Mouse (Mus musculus) CD4-positive, CD25-positive, alpha-beta regulatory T cell, adult 9 weeks (primary cell): ENCODE data around the gene Vmn1r33. TPM values are rescaled to one million over a fixed set of nuclear protein-coding genes. Genes with fewer than 3 reads are reported as not detected.

ENCODE experiments used
- polyA plus RNA-seq: library from polyadenylated mRNA; unstranded; fragments of 100-300 nt; shearing (Covaris generic); gene quantifications from one replicate; pipeline ENCODE4 v1.2.1, GENCODE M21; 2017

Vmn1r33 gene
- not detected for polyA plus RNA-seq

DNA sequence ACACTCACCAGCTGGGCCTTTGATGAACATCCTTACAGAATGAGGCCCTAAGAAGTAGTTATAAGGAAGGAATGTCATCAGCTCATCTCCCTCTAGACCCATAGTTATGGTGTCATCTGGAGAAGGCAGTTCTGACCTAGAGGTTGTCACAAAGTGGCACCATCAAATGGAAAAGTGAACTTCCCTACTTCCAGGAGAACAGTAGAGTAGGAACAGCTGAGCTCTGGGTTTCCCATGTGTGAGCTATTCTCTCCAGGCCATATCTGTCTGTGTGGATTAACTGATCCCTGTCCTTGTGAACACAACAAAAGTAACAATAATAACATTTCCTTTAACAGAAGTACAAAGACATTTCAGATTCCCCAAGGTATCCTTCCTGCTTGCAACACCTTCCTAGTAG lies at the start of gene Vmn1r33:
Gene Vmn1r33, minus strand, starts transcription at position 101 of the 400 bp plus-strand sequence.

DNA sequence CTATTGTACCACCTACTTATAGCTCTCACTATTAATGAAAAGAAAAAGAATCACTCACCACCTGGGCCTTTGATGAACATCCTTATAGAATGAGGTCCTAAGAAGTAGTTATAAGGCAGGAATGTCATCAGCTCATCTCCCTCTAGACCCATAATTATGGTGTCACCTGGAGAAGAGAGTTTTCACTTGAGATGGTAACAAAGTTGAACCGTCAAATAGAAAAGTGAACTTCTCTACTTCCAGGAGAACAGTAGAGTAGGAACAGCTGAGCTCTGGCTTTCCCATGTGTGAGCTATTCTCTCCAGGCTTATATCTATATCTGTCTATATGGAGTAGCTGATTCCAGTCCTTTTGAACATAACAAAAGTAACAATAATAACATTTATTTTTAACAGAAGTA lies 25.7 kb upstream of the Vmn1r33 start, which contains the start of gene Vmn1r34:
Gene Vmn1r34, minus strand, starts transcription at position 101 of the 400 bp plus-strand sequence.

Other genes with a start within 250 kb of the Vmn1r33 start
- gene Mad2l1, start 82.9 kb downstream of the Vmn1r33 start, polyA plus RNA-seq: 24.3 TPM
- gene Vmn1r32, start 58.2 kb downstream of the Vmn1r33 start, polyA plus RNA-seq: not detected
- gene Vmn1r34, start 25.6 kb upstream of the Vmn1r33 start, polyA plus RNA-seq: not detected
- not detected for gene Vmn1r35, start 67.6 kb upstream of the Vmn1r33 start, polyA plus RNA-seq
- not detected for gene Vmn1r36, start 100.9 kb upstream of the Vmn1r33 start, polyA plus RNA-seq
- gene Vmn1r37, start 111.1 kb upstream of the Vmn1r33 start, polyA plus RNA-seq: not detected
- 0.07 TPM for gene Vmn1r38, start 164.3 kb upstream of the Vmn1r33 start, polyA plus RNA-seq
- gene Vmn1r39, start 192.3 kb upstream of the Vmn1r33 start, polyA plus RNA-seq: not detected